Mouse (Mus musculus) liver, embryonic 14.5 days (tissue): ENCODE data around the gene Rplp0.

ENCODE experiments used
- CTCF ChIP-seq: IDR thresholded peaks from 2 replicates; pipeline ENCODE4 v1.5.1; 2016; ENCODE audit warnings: antibody characterized with exemption, low read depth, control low read depth
- EP300 ChIP-seq: IDR thresholded peaks from 2 replicates; pipeline ENCODE4 v1.6.1; 2016; ENCODE audit warnings: antibody characterized with exemption, low read depth

DNA sequence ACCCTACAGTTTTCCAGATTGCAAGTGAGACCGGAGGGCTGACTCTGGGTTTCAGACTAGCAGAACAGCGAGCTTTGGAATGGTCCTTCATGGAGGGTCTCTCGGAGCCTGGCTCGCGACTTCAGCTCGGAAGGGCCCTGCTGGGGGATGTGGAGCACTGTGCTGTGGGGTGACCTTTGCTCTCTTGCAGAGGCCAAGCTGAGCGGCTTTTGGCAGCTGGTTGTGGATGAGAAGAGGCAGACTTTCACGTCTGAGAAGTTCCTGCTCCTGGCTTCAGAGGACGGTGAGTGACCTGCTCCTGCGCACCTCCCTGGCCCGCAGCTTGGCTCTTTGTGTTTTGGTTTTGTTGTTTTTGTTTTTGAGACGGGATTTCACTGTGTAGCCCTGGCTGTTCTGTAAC lies 26.3 kb downstream of the Rplp0 start:
- no peak for TF ChIP-seq CTCF
- no peak for TF ChIP-seq EP300
